Mouse (Mus musculus) ES-Bruce4 (cell line): Measurements from ENCODE around the gene Vars. TPM values are rescaled to one million over a fixed set of nuclear protein-coding genes. Genes with fewer than 3 reads are reported as not detected.
"Not testable (repeated sequence)": the region's sequence is repeated elsewhere in the genome, so short reads cannot be mapped to it uniquely, and the experiment has no call there.

Experiments used
- H3K27ac ChIP-seq: 2 replicates; pipeline ENCODE4 v1.5.1; 2012; ENCODE audit warnings: low read length, inconsistent platforms; ENCODE audit not compliant: insufficient read depth
- H3K27me3 ChIP-seq: 2 replicates; pipeline ENCODE4 v1.6.1; 2012; ENCODE audit warnings: mild to moderate bottlenecking, low read length, inconsistent platforms; ENCODE audit not compliant: control insufficient read depth, poor library complexity, insufficient read depth, severe bottlenecking
- H3K36me3 ChIP-seq: 2 replicates; pipeline ENCODE4 v1.6.1; 2012; ENCODE audit warnings: inconsistent platforms, mild to moderate bottlenecking, low read length, moderate library complexity; ENCODE audit not compliant: control insufficient read depth, poor library complexity, insufficient read depth, severe bottlenecking
- H3K4me1 ChIP-seq: one replicate; pipeline ENCODE4 v1.8.1; 2011; ENCODE audit warnings: low read length; ENCODE audit not compliant: control insufficient read depth, insufficient read depth
- H3K4me3 ChIP-seq: 2 replicates; pipeline ENCODE4 v1.5.1; 2011; ENCODE audit warnings: low read depth, mild to moderate bottlenecking, low read length
- H3K9ac ChIP-seq: 2 replicates; pipeline ENCODE4 v1.6.1; 2012; ENCODE audit warnings: low read depth, mild to moderate bottlenecking, inconsistent platforms; ENCODE audit not compliant: poor library complexity, severe bottlenecking
- H3K9me3 ChIP-seq: replicated peaks from 2 replicates; pipeline ENCODE4 v1.6.1; 2012; ENCODE audit warnings: mild to moderate bottlenecking, low read length, inconsistent platforms; ENCODE audit not compliant: control insufficient read depth, poor library complexity, insufficient read depth, severe bottlenecking
- CTCF ChIP-seq: IDR thresholded peaks from one replicate; pipeline ENCODE4 v1.8.1; 2011; ENCODE audit warnings: low read depth, low read length
- EP300 ChIP-seq: IDR thresholded peaks from 2 replicates; pipeline ENCODE4 v1.6.1; 2011; ENCODE audit warnings: low read depth, low read length; ENCODE audit not compliant: insufficient read depth
- POLR2A ChIP-seq: IDR thresholded peaks from one replicate; pipeline ENCODE4 v1.8.1; 2011; ENCODE audit warnings: low read length; ENCODE audit not compliant: insufficient read depth
- polyA plus RNA-seq: library from polyadenylated mRNA; stranded (reverse); fragments of >200 nt; gene quantifications from 2 replicates; pipeline ENCODE4 v1.2.4, GENCODE M21; 2011; ENCODE audit warnings: low read depth; ENCODE audit not compliant: missing spikeins, insufficient read depth, insufficient read length

The Vars gene
- polyA plus RNA-seq, 1 experiment: 108 TPM

DNA sequence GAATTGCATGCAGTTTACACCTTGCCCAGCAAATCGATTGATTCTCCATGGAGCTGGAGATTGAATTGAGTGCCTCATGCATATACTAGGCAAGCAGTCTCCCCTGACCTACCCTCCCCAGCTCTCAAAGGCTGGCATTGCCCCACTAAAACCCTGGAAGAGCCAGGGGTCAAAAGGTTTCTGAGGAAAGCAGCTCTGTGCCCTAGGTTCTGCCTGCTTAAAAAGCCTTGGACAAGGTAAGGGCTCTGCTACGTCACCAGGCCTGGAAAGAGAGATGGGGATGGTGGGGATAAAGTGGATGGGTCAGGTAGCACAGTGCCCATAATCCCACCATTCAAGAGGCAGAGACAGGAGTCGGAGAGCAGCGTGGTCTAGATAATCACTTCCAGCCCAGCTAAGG lies 46.0 kb upstream of the Vars start:
- Histone ChIP-seq H3K27ac (no peak overlapping the region), H3K4me1 (no peaks in the 10 kb centered on the region), H3K9me3 (no peaks in the 10 kb centered on the region), H3K9ac (no peak overlapping the region), H3K36me3 (peaks cover 22% of the 10 kb centered on the region), H3K27me3 (no peaks in the 10 kb centered on the region), H3K4me3 (no peak overlapping the region)
- TF ChIP-seq CTCF: no peak
- no peak for TF ChIP-seq POLR2A
- no peak for TF ChIP-seq EP300

DNA sequence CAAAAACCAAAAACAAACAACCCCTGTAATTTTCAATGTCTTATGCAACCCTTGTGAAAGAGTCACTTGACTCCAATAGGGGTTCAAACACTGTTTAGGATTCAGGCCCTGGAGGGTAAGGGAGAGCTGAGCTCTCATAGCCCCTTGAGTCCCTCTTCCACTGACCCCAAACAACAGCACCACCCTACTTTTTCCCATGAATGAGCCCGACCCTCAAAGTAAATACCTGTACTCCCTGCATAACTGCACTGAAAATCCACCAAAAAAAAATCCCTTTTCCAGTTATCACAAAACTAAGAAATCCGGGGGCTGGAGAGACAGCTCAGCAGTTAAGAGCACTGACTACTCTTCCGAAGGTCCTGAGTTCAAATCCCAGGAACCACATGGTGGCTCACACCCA lies 44.9 kb upstream of the Vars start:
- TF ChIP-seq CTCF (no peak), EP300 (no peak), POLR2A (no peak)
- Histone ChIP-seq H3K36me3 (peaks cover 12% of the 10 kb centered on the region), H3K27me3 (no peaks in the 10 kb centered on the region), H3K9me3 (no peaks in the 10 kb centered on the region), H3K27ac (no peak overlapping the region), H3K4me3 (no peak overlapping the region), H3K4me1 (no peaks in the 10 kb centered on the region), H3K9ac (no peak overlapping the region)

DNA sequence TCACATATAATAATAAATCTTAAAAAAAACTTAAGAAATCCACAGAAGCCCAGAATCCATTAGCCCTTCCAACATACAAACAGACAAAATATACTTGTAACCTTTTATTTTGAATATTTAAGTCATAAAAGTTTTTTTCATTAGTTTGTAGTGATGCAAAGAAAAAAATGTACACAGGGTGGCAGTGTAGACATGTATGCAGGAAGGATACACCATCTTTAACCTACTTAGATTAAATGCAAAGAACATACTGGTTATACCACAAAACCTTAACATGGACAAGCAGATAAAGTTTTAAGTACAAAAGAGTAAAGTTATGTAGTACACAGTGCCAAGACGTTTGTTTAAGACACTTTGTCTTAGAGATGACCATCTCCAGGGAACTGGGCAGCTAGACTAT lies 44.4 kb upstream of the Vars start:
- no peaks in the 10 kb centered on the region for H3K4me1 ChIP-seq
- no peaks in the 10 kb centered on the region for H3K27me3 ChIP-seq
- H3K9ac ChIP-seq: no peak overlapping the region
- no peak overlapping the region for H3K4me3 ChIP-seq
- peaks cover 7% of the 10 kb centered on the region for H3K36me3 ChIP-seq
- H3K9me3 ChIP-seq: no peaks in the 10 kb centered on the region
- TF ChIP-seq POLR2A (no peak), CTCF (no peak), EP300 (no peak)
- H3K27ac ChIP-seq: no peak overlapping the region

DNA sequence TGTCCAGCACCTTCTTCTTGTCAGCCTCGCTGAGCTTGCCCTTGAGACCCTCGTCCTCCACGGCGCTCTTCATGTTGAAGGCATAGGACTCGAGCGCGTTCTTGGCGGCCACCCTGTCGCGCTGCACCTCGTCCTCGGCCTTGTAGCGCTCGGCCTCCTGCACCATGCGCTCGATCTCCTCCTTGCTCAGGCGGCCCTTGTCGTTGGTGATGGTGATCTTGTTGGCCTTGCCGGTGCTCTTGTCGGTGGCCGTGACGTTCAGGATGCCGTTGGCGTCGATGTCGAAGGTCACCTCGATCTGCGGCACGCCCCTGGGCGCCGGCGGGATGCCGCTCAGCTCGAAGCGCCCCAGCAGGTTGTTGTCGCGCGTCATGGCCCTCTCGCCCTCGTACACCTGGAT lies 43.5 kb upstream of the Vars start:
- not testable (repeated sequence) for H3K9me3 ChIP-seq, H3K4me1 ChIP-seq, H3K9ac ChIP-seq, H3K36me3 ChIP-seq, H3K27ac ChIP-seq, H3K27me3 ChIP-seq
- peak overlapping the region; percentile 4; the same call in 1 of the 2 replicates for H3K4me3 ChIP-seq

DNA sequence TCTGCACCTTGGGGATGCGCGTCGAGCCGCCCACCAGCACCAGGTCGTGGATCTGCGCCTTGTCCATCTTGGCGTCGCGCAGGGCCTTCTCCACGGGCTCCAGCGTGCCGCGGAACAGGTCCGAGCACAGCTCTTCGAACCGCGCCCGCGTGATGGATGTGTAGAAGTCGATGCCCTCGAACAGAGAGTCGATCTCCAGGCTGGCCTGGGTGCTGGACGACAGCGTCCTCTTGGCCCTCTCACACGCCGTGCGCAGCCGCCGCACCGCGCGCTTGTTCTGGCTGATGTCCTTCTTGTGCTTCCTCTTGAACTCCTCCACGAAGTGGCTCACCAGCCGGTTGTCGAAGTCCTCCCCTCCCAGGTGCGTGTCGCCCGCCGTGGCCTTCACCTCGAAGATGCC lies 42.8 kb upstream of the Vars start:
- not testable (repeated sequence) for H3K27me3 ChIP-seq, H3K9me3 ChIP-seq, H3K4me3 ChIP-seq, H3K9ac ChIP-seq, H3K36me3 ChIP-seq, H3K4me1 ChIP-seq, H3K27ac ChIP-seq

DNA sequence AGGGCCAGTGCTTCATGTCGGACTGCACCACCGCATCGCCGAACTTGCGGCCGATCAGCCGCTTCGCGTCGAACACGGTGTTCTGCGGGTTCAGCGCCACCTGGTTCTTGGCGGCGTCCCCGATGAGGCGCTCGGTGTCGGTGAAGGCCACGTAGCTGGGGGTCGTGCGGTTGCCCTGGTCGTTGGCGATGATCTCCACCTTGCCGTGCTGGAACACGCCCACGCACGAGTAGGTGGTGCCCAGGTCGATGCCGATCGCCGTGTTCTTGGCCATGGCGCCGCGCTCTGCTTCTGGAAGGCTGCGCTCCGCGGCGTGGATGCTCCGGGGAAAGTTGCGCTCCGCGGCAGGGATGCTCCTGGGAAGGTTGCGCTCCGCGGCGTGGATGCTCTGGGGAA lies 42.1 kb upstream of the Vars start:
- not testable (repeated sequence) for H3K27me3 ChIP-seq, H3K9ac ChIP-seq, H3K9me3 ChIP-seq, H3K27ac ChIP-seq, H3K36me3 ChIP-seq, H3K4me1 ChIP-seq
- H3K4me3 ChIP-seq: peak overlapping the region; percentile 66

DNA sequence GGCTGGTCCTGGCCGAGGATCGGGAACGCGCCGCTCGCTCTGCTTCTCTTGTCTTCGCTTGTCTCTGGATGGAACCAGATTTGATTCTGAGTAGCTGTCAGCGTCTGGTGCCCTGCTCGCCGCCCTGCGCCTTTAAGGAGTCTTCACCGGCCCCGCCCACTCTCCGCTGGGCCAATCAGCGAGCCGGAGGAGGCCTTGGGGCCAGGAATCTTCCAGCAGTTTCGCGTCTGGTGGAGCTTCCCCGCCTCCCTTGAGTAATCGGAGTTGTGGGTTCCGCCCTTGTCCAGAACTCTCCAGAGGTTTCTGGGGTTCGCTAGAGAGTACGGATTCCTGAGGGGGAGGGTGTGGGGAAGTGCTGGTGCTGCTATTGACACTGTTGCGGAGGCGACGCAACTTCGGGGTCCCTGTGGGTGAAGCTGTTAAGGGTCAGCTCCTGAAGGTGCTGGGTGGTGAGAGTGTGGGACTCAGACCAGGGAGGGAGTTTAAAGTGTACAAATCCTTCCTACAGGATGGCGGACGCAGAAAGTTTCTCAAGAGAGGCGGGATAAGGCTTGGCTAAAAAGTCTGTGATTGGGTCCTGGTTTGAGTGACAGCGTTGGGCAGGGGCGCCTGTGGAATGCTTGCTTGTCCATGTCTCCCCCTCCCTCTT lies 41.5 kb upstream of the Vars start, which contains the start of gene Hspa1b:
TSS of gene Hspa1b (minus strand) at position 109 of the 649 bp plus-strand sequence.
- peak within 1 kb of the TSS; percentile 69 for H3K9ac ChIP-seq
- not testable (repeated sequence) for H3K9me3 ChIP-seq, H3K36me3 ChIP-seq, H3K27me3 ChIP-seq, H3K4me1 ChIP-seq
- H3K27ac ChIP-seq: peak within 1 kb of the TSS; percentile 64
- peak within 1 kb of the TSS; percentile 96 for H3K4me3 ChIP-seq
